Comparison of ENCODE assay signal across 8 mouse cellular contexts in genomic region chr6:128411115-128411514, GRCm38 (mm10). TPM values are rescaled to one million over a fixed set of nuclear protein-coding genes. Genes with fewer than 3 reads are reported as not detected.
DNase-seq lines count a peak whose midpoint lies in the region; ATAC-seq lines count a peak whose summit lies in the region.

No protein-coding gene starts in this region.

- no peak overlapping the region for H3K9ac ChIP-seq in midbrain, embryonic 14.5 days (replicated peaks; ENCODE audit: low read length)

- no peaks in the 10 kb centered on the region for H3K9me3 ChIP-seq in midbrain, embryonic 14.5 days (ENCODE audit: control insufficient read depth, low read length)

- H3K27ac ChIP-seq in midbrain, embryonic 14.5 days (replicated peaks; ENCODE audit: low read depth, low read length), result no peak overlapping the region

- H3K27me3 ChIP-seq in midbrain, embryonic 14.5 days (ENCODE audit: control insufficient read depth, insufficient read depth, low read length), result no peaks in the 10 kb centered on the region

- peak; percentile 75 for DNase-seq in ovary, postnatal 10 days (ENCODE audit: low spot score)
- no peak for DNase-seq in ovary, adult 18-20 months (ENCODE audit: low spot score)
- DNase-seq in cerebellum, postnatal 14 days, result peak; percentile 88 to 92
- DNase-seq in frontal cortex, postnatal 36 days (ENCODE audit: low spot score in 2 of 2), result peak; percentile 89 to 90
- peak; percentile 87 for DNase-seq in kidney, adult 18-20 months
- DNase-seq in left cerebral cortex, postnatal 4 days, result peak; percentile 73
- DNase-seq in midbrain, embryonic 14.5 days, result peak; percentile 87
- DNase-seq in spleen, adult 18-20 months, result peak; percentile 48 to 84

- peak; percentile 43; the same call in 1 of the 2 replicates for ATAC-seq in midbrain, embryonic 14.5 days (ENCODE audit: low FRiP score, low TSS enrichment)

- intact Hi-C loops in left cerebral cortex, postnatal 4 days (cut with DNase I), result loop anchor here (5.0 kb wide), 1 partner anchor 94 kb away; no protein-coding TSS in a partner anchor

- no peak overlapping the region for H3K4me2 ChIP-seq in midbrain, embryonic 14.5 days (ENCODE audit: low read length)

- H3K4me3 ChIP-seq in midbrain, embryonic 14.5 days (replicated peaks; ENCODE audit: low read depth, low read length), result no peak overlapping the region

- no peaks in the 10 kb centered on the region for H3K4me1 ChIP-seq in midbrain, embryonic 14.5 days (ENCODE audit: control insufficient read depth, insufficient read depth, low read length)

- peaks cover 73% of the 10 kb centered on the region for H3K36me3 ChIP-seq in midbrain, embryonic 14.5 days (ENCODE audit: control insufficient read depth, insufficient read depth, low read length)

- 18% methylated on average over 3 of the region's 3 CpGs for WGBS in midbrain, embryonic 14.5 days

RNA-seq across cellular contexts. Expression of gene Nrip2, which starts 12.0 kb away (rescaled TPM):
- total RNA-seq in left cerebral cortex, postnatal 4 days (2021), result 1 to 10 TPM; 3.7 to 4.1 TPM
- 8.8 and 10.1 TPM in 2 replicates for polyA plus RNA-seq in midbrain, embryonic 14.5 days (2014; fragmentation: Nextera tagmentation; extraction: Ambion mirVana)

RNA-seq across cellular contexts. Expression of gene Itfg2, which starts 13.6 kb away (rescaled TPM):
- 10 to 100 TPM; 38.7 to 42.7 TPM for total RNA-seq in left cerebral cortex, postnatal 4 days (2021)
- 42.1 and 43.3 TPM in 2 replicates for polyA plus RNA-seq in midbrain, embryonic 14.5 days (2014; fragmentation: Nextera tagmentation; extraction: Ambion mirVana)

RNA-seq across cellular contexts. Expression of gene Fkbp4, which starts 27.4 kb away (rescaled TPM):
- 100 to 1,000 TPM; 176 to 180 TPM for total RNA-seq in left cerebral cortex, postnatal 4 days (2021)
- polyA plus RNA-seq in midbrain, embryonic 14.5 days (2014; fragmentation: Nextera tagmentation; extraction: Ambion mirVana), result 313 and 363 TPM in 2 replicates

RNA-seq across cellular contexts. Expression of gene Gm44596, which starts 35.8 kb away (rescaled TPM):
- total RNA-seq in left cerebral cortex, postnatal 4 days (2021), result not detected
- polyA plus RNA-seq in midbrain, embryonic 14.5 days (2014; fragmentation: Nextera tagmentation; extraction: Ambion mirVana), result not detected in 2 replicates

RNA-seq across cellular contexts. Expression of gene Tex52, which starts 35.9 kb away (rescaled TPM):
- under 1 TPM; 0.32 to 0.46 TPM for total RNA-seq in left cerebral cortex, postnatal 4 days (2021)
- 0.59 and 1.0 TPM in 2 replicates for polyA plus RNA-seq in midbrain, embryonic 14.5 days (2014; fragmentation: Nextera tagmentation; extraction: Ambion mirVana)
